Mouse (Mus musculus): Measurements from ENCODE around the gene Mmp28.
A peak's percentile ranks its signal among the peaks of the same experiment; 100 is the strongest.

Gene Mmp28

DNA sequence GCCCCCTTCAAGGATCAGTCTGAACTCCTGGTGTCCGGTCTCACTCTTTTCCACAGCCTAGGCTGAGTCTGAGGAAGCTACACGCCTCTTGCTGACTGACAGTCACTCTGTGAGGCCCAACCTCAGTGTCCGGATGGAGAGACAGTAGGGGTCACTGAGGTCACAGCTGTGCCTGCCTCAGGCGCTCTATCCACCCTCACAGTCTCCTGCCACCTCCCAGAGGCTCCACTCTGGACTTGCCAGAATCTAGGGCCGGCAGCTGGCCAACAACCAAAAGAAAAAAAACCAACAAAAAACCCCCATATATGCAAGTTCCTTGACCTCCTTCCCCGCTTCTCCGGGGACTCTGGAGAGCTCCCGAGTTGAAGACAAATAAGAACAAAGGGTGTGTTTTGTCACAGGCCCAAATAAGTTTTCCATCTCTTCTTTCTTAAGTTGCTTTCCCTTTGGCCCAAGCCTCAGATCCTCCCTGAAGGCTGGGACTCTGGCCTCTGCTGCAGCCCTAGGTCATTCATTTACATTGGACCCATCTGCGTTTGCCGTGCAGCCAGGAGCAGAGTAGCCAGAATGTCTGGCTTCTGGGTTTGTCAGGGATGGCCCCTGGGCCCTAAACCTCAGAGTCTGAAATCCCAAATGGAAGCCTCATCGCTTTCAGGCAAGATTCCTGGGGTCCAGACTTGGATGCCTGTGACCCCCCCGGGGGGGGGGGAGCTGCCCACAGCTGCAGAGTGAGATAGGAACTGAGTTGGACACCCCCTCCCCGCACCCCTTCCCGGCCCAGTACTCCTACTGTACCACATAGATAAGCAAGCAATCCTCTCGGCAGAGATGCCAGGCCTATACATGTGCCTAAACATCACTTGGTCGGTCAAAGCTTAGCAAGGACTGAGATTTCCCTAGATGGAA is 14.6 kb downstream of the Mmp28 start:
- DNase-seq (ENCODE audit: low spot score): no peak

DNA sequence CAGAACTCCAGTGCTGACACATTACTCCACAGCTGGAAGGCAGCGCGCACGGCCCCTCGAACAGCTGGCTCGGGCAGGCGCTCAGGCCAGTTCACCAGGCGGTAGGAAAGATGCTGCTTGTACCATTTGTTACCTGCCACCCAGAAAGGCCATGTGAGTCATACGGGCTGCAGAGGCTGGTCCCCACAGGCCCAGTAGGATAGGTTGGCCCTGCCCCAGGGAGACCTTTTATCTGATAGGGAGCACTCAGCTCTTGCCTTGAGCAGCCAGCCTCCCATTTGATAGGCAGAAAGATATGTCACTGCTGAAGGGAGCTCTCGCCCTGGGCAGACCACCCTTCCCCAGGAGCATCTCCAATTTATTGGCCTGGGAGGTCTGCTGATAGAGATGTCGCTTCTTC is 15.3 kb downstream of the Mmp28 start:
- no peak for DNase-seq (ENCODE audit: low spot score)

DNA sequence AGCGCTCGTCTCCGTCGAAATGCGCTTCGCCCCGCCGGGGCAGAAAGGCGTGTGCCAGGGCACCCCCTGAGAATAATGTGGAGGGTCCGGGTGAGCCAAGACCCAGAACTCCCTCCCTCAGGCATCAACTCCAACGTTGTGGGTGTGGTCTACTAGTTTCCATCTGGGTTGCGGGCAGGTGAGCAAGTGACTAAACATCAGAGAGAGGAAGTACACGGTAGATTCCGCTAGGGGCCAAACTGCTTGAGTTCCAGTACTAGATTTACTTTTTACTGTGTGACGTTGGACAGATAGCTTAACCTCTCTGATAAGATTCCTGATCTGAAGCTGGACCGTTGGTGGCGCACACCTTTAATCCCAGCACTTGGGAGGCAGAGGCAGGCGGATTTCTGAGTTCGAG is 17.9 kb downstream of the Mmp28 start:
- no peak for DNase-seq (ENCODE audit: low spot score)

DNA sequence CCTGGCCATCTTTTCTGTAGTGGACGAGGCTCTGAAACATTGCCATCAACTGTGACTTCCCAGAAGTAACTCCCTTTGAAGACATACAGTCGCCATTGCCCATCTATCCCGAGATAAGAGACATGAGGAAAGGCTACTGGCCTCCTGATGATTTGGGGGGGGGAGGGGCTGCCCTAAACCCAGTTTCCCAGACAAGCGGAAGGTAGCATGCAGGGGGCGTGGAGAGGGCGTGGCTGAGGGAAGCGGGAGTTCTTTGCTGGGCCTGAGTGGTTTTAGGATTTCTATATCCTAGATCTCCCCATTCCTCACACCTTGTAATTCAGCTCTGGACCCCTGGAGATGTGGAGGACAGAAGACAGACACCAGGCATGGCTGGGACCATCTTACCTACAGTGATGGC is 19.0 kb downstream of the Mmp28 start:
- no peak for DNase-seq (ENCODE audit: low spot score)

- DNase-seq (ENCODE audit: low spot score): peak; percentile 94
Observed at GRCm38 (mm10) chr11:83442596-83443267, 20.1 kb downstream of the Mmp28 start.

DNA sequence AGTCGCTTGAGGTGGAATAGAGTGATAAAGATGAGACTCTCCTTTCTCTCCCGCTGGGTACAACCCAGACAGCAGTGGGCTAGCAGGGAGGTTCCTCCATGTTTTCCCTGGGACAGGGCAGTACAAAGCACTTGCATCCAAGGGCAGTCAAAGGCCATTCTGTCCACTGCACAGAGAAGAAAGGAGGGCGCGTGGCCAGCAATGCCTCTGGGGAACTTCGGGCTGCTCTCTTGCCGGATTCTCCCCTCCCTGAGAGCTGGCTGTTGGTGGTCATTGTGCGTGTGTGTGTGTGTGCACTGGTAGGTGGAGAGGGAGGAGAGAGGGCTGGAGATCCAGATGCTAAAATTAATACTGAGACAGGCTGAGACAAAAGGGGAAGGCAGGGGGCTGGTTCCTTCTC is 21.6 kb downstream of the Mmp28 start:
- no peak for DNase-seq (ENCODE audit: low spot score)

DNA sequence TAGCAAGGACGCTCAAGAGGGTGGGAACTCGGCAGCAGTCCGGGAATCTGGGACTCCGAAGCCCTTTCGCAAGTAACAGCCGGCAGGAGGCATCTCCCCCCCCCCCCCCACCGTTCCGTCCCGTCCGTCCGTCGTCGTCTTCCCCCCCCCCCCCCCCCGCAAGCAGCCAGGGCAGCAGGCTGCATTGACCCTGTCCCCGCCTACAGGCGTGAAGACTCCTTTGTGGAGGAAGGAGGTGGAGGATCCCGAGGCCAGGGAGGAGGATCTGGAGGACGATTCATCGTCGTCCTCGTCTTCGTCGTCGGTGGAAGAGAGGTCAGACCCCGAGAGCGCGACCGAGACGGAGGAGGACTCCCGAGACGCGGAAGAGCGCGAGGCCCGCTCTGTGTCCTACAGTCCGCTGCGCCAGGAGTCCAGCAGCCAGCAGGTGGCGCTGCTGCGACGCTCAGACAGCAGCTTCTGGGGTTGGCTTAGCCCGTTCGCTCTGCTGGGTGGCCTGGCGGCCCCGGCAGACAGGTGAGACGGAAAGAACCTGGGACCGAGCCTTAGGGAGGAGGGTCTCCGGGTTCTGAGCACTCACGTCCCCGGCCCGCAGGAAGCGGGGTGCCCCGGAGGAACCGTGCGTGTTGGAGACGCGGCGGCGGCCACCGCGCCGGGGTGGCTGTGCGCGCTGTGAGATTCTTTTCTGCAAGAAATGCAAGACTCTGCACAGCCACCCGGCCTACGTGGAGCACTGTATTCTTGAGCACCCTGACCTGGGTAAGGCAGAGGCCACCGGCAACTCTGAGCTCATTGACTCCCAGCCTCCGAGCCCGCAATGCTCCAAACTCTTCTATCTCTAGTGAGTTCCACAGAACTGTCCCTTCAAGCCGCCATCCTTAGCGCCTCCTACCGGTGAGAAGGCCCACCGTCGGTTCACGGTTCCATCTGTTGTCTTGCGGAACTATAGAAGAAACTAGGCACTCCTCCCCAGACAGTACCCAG is 22.5 kb downstream of the Mmp28 start:
- peak; percentile 98 for DNase-seq (ENCODE audit: low spot score)

DNA sequence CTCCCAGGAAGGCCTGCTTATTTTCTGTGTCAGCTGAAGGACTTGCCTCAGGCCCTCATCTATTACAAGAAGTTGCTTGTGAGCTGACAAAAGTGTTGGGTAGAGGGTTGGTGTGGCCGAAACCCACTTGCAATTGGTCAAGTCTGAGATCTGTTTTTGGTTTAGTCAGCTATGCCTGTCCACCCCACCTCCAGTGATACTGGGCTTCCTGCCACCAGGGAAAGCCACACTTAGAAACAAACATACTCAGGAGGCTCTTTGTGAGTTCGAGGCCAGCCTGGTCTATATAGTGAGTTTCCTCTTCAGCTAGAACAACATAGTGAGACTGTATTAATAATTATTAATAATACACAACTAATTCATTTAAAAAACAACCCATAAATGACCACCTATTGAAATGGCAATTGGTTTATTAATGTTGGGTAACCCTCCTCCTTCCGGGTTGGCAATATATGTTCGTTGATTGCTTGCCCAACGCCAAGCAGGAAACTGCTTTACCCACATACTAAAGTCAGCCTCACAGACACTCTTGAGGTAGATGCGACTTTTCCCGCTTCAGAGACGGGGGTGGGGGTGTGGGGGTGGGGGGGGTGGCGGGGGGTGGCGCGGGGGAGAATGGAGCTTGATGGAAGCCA is 23.3 kb downstream of the Mmp28 start:
- no peak for DNase-seq (ENCODE audit: low spot score)

DNA sequence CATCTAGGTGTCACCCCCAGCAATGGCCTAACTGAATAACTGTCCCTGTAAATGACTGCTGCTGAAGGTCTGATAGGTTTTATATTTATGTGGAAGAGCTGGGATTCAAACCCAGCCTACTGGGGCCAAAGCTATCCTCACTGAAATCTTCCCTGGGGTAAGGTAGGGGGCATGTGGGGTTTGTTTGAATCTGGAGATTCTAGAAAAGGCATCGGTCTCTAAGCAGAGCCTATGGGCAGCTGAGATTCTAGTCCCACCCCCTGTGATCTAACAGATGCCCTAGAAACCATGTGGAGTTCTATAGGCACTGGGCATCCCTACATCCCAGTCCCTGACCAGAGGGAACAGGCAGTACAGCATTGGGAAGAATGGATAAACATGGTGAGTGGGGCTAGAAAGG is 25.5 kb downstream of the Mmp28 start, which contains the start of gene 1700020L24Rik:
Gene 1700020L24Rik, plus strand, starts transcription at position 301 of the 400 bp plus-strand sequence.
- DNase-seq (ENCODE audit: low spot score): no peak

- DNase-seq (ENCODE audit: low spot score): no peak
Observed at GRCm38 (mm10) chr11:83432533-83432932, 30.3 kb downstream of the Mmp28 start.

- DNase-seq (ENCODE audit: low spot score): no peak
Observed at GRCm38 (mm10) chr11:83429355-83429754, 33.5 kb downstream of the Mmp28 start, which contains the start of gene Gas2l2. Gene Gas2l2, minus strand, starts transcription at chr11:83429455.

- DNase-seq (ENCODE audit: low spot score): no peak
Observed at GRCm38 (mm10) chr11:83426964-83427363, 35.9 kb downstream of the Mmp28 start.

DNA sequence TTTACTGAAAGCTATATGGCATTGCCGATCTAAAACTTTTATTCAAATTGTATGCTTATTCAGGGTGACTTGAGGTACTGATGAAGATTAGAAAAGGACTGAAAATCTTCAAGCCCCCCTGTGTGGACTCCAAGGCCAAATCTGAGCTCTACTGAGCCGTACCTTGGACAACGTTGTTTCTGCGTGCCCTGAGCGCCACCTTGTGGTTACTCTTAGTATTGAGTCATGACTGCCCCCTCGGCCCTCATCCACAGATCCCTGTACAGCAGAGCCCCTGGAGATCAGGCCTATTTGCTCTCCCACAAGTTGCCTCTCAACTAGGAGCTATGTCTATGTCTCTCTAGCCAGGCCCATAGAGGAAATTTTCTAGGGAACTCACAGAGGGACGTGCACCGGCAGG is 38.2 kb downstream of the Mmp28 start:
- DNase-seq (ENCODE audit: low spot score): peak; percentile 96

- DNase-seq (ENCODE audit: low spot score): peak; percentile 75
Observed at GRCm38 (mm10) chr11:83421305-83421704, 41.6 kb downstream of the Mmp28 start.

- no peak for DNase-seq (ENCODE audit: low spot score)
Observed at GRCm38 (mm10) chr11:83420338-83420737, 42.5 kb downstream of the Mmp28 start.

DNA sequence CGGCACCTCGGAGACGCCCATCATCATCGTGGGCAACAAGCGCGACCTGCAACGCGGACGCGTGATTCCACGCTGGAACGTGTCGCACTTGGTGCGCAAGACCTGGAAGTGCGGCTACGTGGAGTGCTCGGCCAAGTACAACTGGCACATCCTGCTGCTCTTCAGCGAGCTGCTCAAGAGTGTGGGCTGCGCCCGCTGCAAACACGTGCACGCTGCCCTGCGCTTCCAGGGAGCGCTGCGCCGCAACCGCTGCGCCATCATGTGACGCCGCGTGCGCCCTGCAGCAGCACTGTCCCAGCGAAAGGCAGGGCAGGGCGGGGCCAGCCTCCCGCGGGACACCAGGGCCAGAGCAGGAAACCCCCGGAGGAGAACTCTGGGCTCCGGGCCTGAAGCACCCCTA is 44.3 kb downstream of the Mmp28 start:
- peak; percentile 43 for DNase-seq (ENCODE audit: low spot score)

GRCm38 (mm10) chr11:83417708-83418107 is 45.2 kb downstream of the Mmp28 start:
- no peak for DNase-seq (ENCODE audit: low spot score)

DNA sequence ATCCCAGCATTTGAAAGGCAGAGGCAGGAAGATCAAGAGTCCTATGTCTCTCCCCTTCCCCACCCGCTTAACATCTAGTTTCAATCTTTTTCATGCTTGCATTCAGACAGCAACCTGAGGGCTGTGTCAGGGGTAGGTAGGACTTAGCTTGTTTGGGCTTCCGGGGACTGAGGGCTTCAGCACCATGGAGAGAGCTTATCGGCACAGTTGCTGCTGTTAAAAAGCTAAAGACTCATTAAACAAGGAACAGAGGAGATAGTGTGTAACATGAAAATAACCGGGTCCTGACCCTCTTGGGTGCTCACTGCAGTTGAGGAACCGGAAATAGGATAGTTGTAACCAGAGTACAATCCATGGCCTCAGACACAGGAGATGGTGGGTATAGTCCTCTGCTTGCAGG is 45.8 kb downstream of the Mmp28 start:
- peak; percentile 77 for DNase-seq (ENCODE audit: low spot score)

- no peak for DNase-seq (ENCODE audit: low spot score)
Observed at GRCm38 (mm10) chr11:83410510-83410909, 52.4 kb downstream of the Mmp28 start.

DNA sequence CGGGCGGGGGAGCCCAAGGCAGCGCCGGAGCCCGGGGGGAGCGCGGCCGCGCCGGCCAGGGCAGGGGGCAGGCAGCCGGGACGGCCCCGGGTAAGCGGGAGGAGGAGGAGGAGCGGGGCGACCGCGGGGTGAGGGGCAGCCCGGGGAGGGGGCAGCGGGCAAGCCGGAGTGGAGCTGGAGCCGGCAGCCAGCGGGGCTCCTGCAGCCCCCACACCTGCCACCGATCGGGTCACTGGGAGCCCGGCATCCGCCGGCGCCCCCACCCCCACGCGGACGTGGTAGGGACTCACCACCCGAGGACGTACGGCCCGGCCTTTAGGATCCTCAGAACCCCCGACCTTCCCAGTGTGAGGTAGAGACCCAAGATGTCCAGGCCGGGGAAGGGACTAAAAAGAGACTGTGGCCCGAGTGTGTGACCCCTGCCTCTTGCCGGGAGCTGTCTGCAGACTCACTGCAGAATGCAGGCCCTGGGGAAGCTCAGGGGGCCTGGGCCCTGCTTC is 53.0 kb downstream of the Mmp28 start:
- DNase-seq (ENCODE audit: low spot score): peak; percentile 55

GRCm38 (mm10) chr11:83409087-83409754 is 53.6 kb downstream of the Mmp28 start, which contains the start of gene Rasl10b:
Gene Rasl10b, plus strand, starts transcription at chr11:83409137.
- peak; percentile 71 for DNase-seq (ENCODE audit: low spot score)

Measured in retina, embryonic 14.5 days (tissue).